Mouse (Mus musculus): ENCODE measurements around the gene Lancl2.

Lancl2 gene

DNA sequence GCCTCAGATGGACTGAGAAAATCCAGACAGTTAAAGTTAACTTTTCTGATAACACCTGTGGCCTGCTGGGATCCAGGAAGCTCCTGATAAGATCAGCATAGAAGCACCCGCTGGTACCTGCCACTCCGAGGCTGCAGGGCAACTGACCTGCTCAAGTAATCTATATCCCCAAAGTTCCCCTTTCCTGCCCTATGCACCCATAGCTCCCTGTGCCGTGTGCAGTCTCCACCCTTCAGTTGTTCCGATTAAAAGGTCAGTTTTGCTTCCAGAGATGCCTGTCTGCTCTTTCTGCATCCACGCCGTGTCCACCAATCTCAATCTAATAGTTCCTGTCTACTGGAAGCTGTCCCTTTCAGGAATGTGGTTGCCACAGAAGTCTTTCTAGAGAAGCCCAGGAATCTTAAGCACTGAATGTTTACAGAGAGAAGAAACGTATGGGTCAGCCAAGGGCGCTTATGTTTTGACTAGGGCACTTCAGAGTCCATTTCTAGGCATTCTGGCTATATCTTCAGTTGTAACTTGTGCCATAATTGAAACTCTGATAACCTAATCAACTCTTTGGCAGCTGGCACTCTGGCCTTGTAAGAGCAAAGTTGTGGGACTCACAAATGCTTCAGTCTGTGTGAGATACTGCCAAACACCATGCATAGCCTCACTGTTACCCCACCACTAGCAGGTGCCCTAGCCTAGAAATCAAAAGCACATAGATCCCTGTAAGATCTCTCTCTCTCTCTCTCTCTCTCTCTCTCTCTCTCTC lies 65.0 kb downstream of the Lancl2 start:
- no peak for DNase-seq (ENCODE audit: low read depth, low spot score)

DNA sequence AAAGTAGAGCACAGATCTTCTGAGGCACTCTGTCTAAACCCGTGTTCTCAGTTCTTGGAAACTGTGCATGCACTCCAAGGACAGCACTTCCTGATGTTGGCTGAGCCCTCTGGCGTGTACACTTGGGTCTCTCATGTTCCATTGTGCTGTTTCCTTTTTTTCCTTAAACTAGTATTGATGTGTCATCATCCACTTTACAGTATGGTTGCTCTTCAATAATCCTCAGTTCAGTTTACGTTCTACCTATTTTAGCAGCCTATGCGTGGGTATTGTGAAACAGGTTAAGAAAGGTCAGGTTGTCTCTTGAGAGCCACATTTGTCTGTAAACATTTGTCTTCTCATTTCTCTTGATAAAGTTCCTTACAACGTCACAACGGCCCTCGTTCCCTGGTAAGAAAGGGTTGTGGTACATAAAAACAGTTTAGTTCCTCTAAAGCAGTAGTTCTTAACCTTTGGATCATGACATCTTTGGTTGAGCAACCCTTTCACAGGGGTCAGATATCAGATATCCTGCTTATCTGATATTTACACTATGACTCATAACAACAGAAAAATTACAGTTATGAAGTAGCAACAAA lies 66.7 kb downstream of the Lancl2 start:
- DNase-seq (ENCODE audit: low read depth, low spot score): no peak

DNA sequence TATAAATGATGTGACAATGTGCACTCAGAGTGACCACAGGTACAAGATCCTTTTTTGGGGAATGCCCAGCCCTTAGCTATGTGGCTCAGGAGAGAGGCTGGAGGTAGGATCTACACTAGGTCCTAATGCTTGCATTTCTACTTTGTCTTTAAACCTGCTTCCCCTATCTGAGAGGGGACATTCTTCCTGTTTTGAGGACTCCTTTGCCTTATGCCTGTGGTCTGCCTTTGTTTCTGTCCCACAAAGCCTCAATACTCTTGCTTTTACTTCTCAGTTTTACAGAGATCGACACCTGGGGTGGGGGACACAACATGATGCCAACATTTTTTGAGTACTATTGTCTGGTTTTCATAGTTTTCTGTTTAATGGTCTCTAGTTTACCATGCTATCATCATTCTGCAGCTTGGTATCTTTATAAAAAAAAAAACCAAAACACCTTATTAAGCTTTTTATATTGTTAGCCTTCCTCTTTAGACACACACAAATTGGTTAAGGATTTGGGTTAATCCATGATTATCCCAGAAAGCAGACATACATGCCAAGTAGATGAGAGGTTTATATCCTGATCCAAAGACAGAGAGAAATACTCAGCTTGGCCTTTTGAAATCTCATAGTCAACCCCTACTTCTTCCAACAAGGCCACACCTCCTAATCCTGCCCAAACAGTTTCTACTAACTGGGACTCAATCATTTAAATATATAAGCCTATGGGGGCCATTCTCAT lies 68.3 kb downstream of the Lancl2 start:
- DNase-seq (ENCODE audit: low read depth, low spot score): no peak

DNA sequence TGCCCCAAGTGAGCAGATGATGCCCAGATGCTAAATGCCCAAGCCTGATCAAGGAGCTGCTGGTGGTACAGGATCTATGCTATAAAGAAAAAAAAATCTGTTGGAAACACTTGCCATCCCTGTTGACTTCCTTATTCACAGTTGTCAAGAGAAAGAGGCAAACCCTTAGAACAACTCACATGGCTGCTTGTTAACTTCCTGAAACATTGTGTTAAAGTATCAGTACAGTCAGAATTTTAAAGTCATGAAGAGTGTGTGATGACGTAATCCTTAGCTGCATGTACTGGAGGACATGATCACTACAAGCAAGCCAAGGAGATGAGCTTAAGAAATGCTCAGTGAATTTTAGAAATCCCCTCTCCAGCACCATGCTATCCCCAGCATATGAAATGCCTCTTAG lies 71.5 kb downstream of the Lancl2 start:
- DNase-seq (ENCODE audit: low read depth, low spot score): no peak

DNA sequence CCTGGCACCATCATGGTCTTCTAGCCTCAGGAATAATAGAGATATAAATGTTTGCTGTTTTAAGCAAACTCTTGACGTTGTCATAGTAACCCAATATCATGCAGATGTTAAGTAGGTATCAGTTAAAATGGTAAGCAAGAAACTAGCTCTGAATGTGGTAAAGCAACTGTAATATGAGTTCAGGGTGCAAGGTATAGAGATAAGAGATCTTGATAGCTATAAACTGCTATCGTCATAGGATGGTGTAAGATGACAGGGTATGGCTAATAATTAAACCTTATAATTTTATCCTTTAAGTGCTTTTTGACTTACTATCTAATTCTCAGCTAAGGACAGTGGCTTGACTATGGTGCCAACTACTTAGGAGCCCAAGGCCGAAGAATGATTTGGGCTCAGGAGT lies 78.0 kb downstream of the Lancl2 start:
- DNase-seq (ENCODE audit: low read depth, low spot score): no peak

DNA sequence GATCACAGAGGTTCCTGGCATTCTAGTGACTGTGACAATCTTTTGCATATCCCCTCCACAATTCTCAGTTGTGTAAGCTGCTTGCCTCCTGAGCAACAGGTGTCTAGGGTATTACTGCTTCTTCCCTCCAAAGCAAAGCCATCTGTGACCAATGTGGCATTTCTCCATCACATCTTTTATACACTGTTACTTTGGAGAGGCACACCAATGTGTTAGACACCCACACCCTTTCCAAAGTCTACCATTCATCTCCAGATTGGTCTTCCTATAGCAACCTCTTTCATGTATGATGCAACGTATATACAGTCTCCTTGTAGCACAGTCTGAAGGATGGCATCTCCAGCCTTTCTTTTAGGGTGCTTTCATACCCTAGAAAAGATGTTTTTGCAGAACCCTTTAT lies 80.3 kb downstream of the Lancl2 start:
- DNase-seq (ENCODE audit: low read depth, low spot score): peak; percentile 48

DNA sequence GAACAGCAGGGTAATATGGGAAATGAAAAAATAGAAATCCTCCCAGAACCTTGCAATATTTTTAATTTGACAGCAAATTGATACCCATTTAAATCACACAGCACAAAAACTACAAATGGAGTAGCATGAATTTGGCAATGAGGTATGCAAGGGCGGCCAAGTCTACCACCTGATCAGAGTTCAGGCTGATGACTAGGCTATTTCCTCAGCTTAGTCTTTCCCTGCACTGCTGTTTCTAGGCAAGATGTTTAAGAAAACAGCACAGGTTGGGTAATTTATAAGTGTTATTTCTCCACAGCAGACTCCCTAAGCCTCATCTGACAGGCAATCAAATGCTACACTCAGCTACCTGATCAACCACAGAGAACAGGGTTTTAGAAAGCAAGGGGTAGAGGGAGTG lies 81.9 kb downstream of the Lancl2 start:
- no peak for DNase-seq (ENCODE audit: low read depth, low spot score)

DNA sequence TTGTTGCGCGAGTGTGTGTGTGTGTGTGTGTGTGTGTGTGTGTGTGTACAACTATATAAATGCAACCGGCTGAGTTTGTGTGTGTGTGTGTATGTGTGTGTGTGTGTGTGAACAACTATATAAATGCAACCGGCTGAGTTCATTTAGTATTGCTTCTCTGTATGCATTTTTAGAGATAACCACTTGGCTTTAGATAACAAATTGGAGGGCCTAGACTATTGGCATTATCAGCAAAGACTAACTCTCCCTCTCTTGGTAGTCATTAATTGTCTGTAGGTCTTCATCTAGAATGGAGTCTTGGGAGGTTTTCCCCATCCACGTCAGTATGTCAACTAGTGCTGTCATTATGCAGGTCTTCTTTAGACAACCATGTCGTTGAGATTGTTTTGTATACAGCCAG lies 85.0 kb downstream of the Lancl2 start:
- no peak for DNase-seq (ENCODE audit: low read depth, low spot score)

Measured in brain, adult 2 months (tissue).